Mouse (Mus musculus) forebrain, embryonic 14.5 days (tissue): ENCODE measurements around the gene Gcc2. TPM values are rescaled to one million over a fixed set of nuclear protein-coding genes. Genes with fewer than 3 reads are reported as not detected.
"Not testable (repeated sequence)": the region's sequence is repeated elsewhere in the genome, so short reads cannot be mapped to it uniquely, and the experiment has no call there.

Source experiments
- ATAC-seq: fragments of 200-750 bp; cut with Nextera tagmentation; 2 replicates; pipeline ENCODE4 v1.8.0; 2017; ENCODE audit warnings: mild to moderate bottlenecking, moderate library complexity
- DNase-seq: peaks from one replicate; pipeline ENCODE4 v3.0.0-alpha.2; 2015; ENCODE audit warnings: low spot score
- H3K27ac ChIP-seq: fragments of 300-500 bp; sonication (generic); 2 replicates; pipeline ENCODE4 v1.5.1; 2014; ENCODE audit warnings: low read depth, mild to moderate bottlenecking, control low read depth, low read length, moderate library complexity
- H3K27me3 ChIP-seq: fragments of 300-500 bp; sonication (generic); replicated peaks from 2 replicates; pipeline ENCODE4 v1.6.1; 2014; ENCODE audit warnings: low read length, control low read depth, mixed read lengths; ENCODE audit not compliant: control insufficient read depth, insufficient read depth
- H3K36me3 ChIP-seq: fragments of 300-500 bp; sonication (generic); 2 replicates; pipeline ENCODE4 v1.6.1; 2014; ENCODE audit warnings: low read length, control low read depth; ENCODE audit not compliant: control insufficient read depth, insufficient read depth
- H3K4me1 ChIP-seq: fragments of 300-500 bp; sonication (generic); 2 replicates; pipeline ENCODE4 v1.6.1; 2014; ENCODE audit warnings: antibody characterized with exemption, low read length, control low read depth; ENCODE audit not compliant: control insufficient read depth, insufficient read depth
- H3K4me2 ChIP-seq: fragments of 300-500 bp; sonication (generic); 2 replicates; pipeline ENCODE4 v1.6.1; 2014; ENCODE audit warnings: mild to moderate bottlenecking, control low read depth, low read length
- H3K4me3 ChIP-seq: fragments of 300-500 bp; sonication (generic); 2 replicates; pipeline ENCODE4 v1.5.1; 2014; ENCODE audit warnings: low read depth, low read length, control low read depth
- H3K9ac ChIP-seq: fragments of 300-500 bp; sonication (generic); 2 replicates; pipeline ENCODE4 v1.6.1; 2014; ENCODE audit warnings: mild to moderate bottlenecking, low read length, control low read depth, moderate library complexity
- H3K9me3 ChIP-seq: fragments of 300-500 bp; sonication (generic); replicated peaks from 2 replicates; pipeline ENCODE4 v1.6.1; 2016; ENCODE audit warnings: low read length, control low read depth, mixed read lengths; ENCODE audit not compliant: control insufficient read depth
- WGBS: fragments of 180-500 bp; shearing (Covaris S2); extraction: QIAGEN DNeasy Blood & Tissue Kit; methylation state at CpG from one replicate; pipeline ENCODE4 v1.1.7; 2014; 5-methylcytosine and 5-hydroxymethylcytosine counted together
- polyA plus RNA-seq: library from polyadenylated mRNA; unstranded; fragments of >200 nt; fragmentation: Nextera tagmentation; extraction: Ambion mirVana; gene quantifications from 2 replicates; pipeline ENCODE4 v1.2.1, GENCODE M21; 2014

The Gcc2 gene
- polyA plus RNA-seq, 1 experiment from 2014 or later = 56.8 TPM

GRCm38 (mm10) chr10:58226357-58226756 lies 28.9 kb upstream of the Gcc2 start:
- H3K4me3 ChIP-seq, H3K36me3 ChIP-seq, H3K4me1 ChIP-seq, H3K9ac ChIP-seq, H3K27ac ChIP-seq, ATAC-seq, H3K4me2 ChIP-seq, H3K9me3 ChIP-seq, H3K27me3 ChIP-seq: not testable (repeated sequence)
- DNase-seq = peak; percentile 16
- WGBS = 85% methylated on average over 4 of the region's 4 CpGs

DNA sequence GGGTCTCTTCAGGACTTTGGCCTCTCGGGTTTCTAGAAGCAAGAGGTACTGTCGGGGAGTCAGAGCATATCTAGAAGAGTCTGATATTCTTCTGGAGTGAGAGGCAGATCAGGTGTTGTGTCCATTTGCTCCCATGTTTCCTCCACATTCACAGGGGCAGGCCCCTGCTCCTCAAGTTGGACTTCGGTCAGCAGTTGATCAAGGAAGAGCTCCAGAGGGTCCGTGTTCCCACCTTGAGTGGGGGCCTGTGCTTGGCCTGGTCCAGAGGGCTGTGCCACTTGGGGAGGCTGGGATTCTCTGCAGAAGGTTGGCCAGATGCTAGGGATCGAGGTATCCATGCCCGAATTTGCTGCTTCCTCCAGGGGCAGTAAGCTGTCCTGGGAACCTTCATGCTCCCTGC lies 27.5 kb upstream of the Gcc2 start:
- not testable (repeated sequence) for H3K27ac ChIP-seq, DNase-seq, H3K4me3 ChIP-seq, H3K4me1 ChIP-seq, ATAC-seq, H3K27me3 ChIP-seq, H3K36me3 ChIP-seq, H3K4me2 ChIP-seq, H3K9ac ChIP-seq
- peaks cover 13% of the 10 kb centered on the region for H3K9me3 ChIP-seq
- 86% methylated on average over 2 of the region's 6 CpGs for WGBS

- WGBS = 56% methylated on average over 3 of the region's 3 CpGs
- not testable (repeated sequence) for ATAC-seq, H3K27ac ChIP-seq, H3K36me3 ChIP-seq, H3K27me3 ChIP-seq, DNase-seq, H3K9ac ChIP-seq, H3K4me1 ChIP-seq, H3K4me2 ChIP-seq, H3K4me3 ChIP-seq
- H3K9me3 ChIP-seq = peaks cover 13% of the 10 kb centered on the region
Observed at GRCm38 (mm10) chr10:58230021-58230420, 25.3 kb upstream of the Gcc2 start.

DNA sequence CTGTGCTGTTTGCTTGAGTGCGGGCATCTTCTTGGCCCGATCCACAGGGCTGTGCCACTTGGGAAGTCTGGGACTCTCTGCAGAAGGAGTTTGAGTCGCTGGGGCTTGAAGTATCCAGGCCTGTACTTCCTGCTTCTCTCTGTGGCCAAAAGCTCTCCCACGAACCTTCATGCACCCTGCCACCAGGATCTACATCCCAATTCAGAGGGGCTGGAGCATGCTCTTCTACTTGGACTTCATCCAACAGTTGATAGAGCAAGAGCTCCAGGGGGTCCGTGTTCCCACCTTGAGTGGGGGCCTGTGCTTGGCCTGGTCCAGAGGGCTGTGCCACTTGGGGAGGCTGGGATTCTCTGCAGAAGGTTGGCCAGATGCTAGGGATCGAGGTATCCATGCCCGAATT lies 24.2 kb upstream of the Gcc2 start:
- ATAC-seq = peak; percentile 32

DNA sequence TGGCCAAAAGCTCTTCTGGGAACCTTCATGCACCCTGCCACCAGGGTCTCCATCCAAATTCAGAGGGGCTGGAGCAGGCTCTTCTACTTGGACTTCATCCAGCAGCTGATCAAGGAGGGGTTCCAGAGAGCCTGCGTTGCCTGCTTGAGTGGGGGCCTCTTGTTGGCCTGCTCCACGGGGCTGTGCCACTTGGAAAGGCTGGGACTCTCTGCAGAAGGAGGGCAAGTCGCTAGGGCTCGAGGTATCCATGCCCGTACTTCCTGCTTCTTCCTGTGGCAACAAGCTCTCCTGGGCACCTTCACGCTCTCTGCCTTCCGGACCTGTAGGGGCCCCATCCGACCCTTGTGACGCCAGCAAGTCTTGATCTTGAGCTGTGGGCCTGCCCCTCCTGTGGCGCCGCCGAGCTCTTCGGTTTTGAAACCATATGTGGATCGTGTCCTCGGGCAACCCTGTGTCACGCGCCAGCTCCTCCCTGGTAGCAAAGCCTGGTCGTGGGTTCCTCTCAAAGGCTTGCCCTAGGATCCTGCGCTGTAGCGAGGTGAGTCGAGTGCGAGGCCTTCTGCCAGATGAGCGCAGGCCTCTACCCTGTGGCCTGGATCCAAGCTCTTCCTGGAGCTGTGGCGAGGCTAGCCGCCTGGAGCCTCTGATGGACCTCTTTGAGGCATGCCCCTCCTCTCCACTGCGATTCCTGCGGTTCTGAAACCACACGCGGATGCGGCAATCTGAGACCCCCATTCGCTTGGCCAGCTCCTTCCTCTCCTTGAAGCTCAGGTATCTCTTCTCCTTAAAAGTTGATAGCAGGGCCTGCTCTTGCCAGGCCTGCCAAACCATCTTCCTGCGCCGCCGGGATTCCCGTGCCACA lies 23.3 kb upstream of the Gcc2 start:
- 90% methylated on average over 32 of the region's 35 CpGs for WGBS

More for the DNA sequence above, 24.2 kb upstream of the Gcc2 start:
- H3K9ac ChIP-seq, H3K27me3 ChIP-seq, DNase-seq, H3K4me3 ChIP-seq, H3K4me1 ChIP-seq, H3K4me2 ChIP-seq, H3K36me3 ChIP-seq, H3K27ac ChIP-seq: not testable (repeated sequence)
- 89% methylated on average over 5 of the region's 7 CpGs for WGBS
- H3K9me3 ChIP-seq = peaks cover 13% of the 10 kb centered on the region

GRCm38 (mm10) chr10:58232641-58232969 lies 22.7 kb upstream of the Gcc2 start, which contains the start of gene Duxf3:
TSS of gene Duxf3 (minus strand) at chr10:58232675.
- peaks cover 15% of the 10 kb centered on the region for H3K9me3 ChIP-seq
- 84% methylated on average over 6 of the region's 8 CpGs for WGBS
- not testable (repeated sequence) for H3K27me3 ChIP-seq, H3K9ac ChIP-seq, H3K4me1 ChIP-seq, H3K27ac ChIP-seq, DNase-seq, H3K4me3 ChIP-seq, H3K4me2 ChIP-seq, H3K36me3 ChIP-seq
- ATAC-seq = peak; percentile 54

More for the DNA sequence above, 23.3 kb upstream of the Gcc2 start:
- not testable (repeated sequence) for H3K36me3 ChIP-seq, H3K9ac ChIP-seq, H3K4me1 ChIP-seq, H3K4me2 ChIP-seq, H3K4me3 ChIP-seq, H3K27ac ChIP-seq, H3K27me3 ChIP-seq
- peaks cover 15% of the 10 kb centered on the region for H3K9me3 ChIP-seq
- DNase-seq = peak; percentile 34
- ATAC-seq = peak; percentile 79

- not testable (repeated sequence) for DNase-seq, H3K4me1 ChIP-seq, H3K4me2 ChIP-seq, H3K36me3 ChIP-seq, H3K27ac ChIP-seq, H3K27me3 ChIP-seq, H3K4me3 ChIP-seq, H3K9ac ChIP-seq
- peaks cover 15% of the 10 kb centered on the region for H3K9me3 ChIP-seq
- 79% methylated on average over 9 of the region's 10 CpGs for WGBS
- peak; percentile 26 for ATAC-seq
Observed at GRCm38 (mm10) chr10:58233054-58233739, 22.1 kb upstream of the Gcc2 start.

DNA sequence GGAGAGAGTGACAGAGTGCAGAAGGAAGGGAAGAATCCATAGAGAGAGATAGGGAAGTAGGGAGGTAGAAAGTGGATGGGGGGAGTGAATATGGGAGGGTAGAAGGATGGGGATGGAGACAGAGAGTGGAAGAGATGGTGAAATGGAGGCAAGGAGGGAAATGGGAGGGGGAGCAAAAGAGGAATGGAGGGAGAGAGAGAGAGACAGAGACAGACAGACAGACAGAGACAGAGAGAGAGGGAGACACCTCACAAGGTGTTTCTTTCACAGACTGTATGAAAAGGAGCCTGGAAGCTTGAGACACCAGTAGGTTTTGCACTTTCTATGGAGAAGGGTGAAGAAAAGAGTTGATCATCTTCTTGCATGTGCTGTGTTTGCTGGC lies 21.6 kb upstream of the Gcc2 start:
- H3K9me3 ChIP-seq = peaks cover 15% of the 10 kb centered on the region
- H3K4me3 ChIP-seq, DNase-seq, H3K27me3 ChIP-seq, H3K9ac ChIP-seq, H3K27ac ChIP-seq, H3K36me3 ChIP-seq, ATAC-seq, H3K4me2 ChIP-seq, H3K4me1 ChIP-seq: not testable (repeated sequence)

DNA sequence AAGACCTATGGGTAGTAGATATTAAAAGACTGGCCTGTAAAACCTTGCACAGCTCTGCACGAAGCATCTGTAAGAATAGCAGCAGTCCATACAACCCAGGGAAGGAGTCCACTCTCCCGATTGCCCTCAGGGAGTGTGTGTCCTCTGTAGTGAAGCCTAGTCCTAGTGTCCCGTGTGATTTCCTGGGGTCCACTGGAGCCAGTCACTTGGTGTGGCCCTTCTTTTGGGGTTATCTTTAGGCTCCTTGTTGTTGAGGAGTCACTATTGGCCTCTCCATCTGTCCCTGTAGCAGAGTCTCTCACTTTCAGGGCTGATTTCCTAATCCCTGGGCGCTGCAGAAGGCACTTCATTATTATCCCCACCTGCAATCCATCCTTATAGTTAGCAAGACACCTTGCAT lies 20.3 kb upstream of the Gcc2 start:
- H3K27me3 ChIP-seq, H3K36me3 ChIP-seq, H3K4me3 ChIP-seq, DNase-seq, H3K9ac ChIP-seq, ATAC-seq, H3K4me2 ChIP-seq, H3K4me1 ChIP-seq, H3K27ac ChIP-seq: not testable (repeated sequence)
- 91% methylated on average over 4 of the region's 4 CpGs for WGBS
- peaks cover 15% of the 10 kb centered on the region for H3K9me3 ChIP-seq
